Mouse (Mus musculus): ENCODE measurements around the gene Tubb2b.
A peak's percentile ranks its signal among the peaks of the same experiment; 100 is the strongest.

Tubb2b gene

DNA sequence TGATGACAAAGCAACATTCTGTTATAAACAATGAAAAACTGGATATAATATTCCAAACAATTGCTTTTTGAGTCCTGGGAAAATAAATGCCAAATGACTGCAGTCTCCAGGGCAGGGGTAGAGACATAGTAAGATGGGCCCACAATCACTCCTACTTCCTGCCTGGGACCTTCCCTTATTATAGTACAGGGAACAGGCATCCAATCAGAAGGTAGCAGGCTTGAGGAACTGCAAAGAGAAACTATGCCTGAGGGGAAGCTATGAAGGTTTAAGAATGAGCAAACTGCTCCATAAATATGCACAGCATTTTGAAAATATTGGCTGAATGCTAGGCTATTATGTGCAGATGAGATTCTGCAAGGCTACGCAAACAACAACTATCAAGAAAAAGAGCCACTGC lies 23.3 kb downstream of the Tubb2b start:
- no peak for DNase-seq (ENCODE audit: low read depth, low spot score)

DNA sequence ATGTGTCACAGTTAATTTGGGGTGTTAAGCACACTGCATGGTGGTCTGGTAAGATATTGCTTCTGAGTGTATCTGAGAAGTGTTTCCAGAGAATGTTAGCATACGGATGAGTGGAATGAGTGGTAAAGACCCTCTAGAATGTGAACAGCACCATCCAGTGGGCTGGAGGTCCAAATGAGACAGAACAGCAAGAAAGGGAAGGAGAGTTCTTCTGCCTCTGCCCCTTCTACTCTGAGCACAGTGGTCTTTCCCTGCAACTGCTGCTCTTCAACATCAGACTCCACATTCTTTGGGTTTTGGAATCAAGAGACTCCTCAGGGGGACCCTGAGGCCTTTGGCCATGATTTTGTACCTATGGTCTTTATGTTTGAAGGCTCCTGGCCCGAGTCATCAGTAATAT lies 24.0 kb downstream of the Tubb2b start:
- no peak for DNase-seq (ENCODE audit: low read depth, low spot score)

DNA sequence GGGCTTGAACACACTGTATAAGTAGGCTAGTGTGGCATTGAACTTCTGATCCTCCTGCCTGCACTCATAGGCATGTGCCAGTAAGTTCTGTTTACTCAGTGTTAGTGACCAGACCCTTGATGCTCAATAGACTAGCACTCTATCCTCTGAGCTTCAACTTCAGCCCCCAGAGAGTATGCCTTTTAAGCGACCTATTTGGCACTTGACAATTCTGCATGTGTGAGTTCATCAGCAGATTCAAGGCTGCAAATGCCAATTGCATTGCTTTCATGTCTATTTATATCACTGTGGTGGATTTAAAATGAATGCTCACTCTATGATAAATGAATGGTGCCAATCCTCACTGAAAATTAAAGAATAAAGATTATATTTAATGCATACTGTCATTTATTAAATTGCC lies 24.9 kb downstream of the Tubb2b start:
- DNase-seq (ENCODE audit: low read depth, low spot score) = no peak

DNA sequence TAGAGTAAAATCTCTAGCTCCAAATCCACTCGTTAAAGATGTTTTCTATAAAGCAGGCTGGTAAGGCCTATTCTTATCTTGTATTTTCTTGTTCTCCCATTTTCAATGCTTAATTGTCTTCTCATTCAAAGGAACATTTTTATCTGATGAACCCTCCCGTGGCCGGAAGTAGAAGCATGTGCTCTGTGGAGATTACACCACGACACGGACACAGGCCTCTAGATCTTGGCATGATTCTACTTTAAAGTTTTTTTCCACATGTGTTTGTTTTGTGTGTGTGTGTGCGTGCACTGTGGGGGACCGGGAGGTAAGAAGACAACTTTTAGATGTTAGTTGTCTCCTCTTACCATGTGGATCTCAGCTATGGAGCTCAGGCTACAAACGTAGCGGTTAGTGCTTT lies 28.4 kb downstream of the Tubb2b start:
- DNase-seq (ENCODE audit: low read depth, low spot score) = no peak

DNA sequence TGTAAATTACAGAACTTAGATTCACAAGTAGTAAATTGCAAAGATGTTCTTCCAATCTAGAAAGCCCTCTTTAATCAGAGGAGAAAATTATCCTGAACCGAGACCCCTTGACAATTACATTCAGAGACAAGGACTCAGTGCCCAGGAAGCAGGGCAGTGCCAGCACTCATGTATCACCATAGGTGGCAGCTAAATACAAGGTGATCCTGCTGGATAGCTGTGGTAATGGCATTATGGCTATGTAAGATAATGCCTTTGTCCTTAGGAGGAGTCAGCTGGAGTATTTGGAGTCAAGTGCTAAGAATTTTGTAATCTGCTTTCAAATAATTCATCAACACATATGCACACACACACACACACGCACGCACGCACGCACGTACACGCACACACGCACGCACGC lies 29.0 kb downstream of the Tubb2b start:
- DNase-seq (ENCODE audit: low read depth, low spot score) = no peak

DNA sequence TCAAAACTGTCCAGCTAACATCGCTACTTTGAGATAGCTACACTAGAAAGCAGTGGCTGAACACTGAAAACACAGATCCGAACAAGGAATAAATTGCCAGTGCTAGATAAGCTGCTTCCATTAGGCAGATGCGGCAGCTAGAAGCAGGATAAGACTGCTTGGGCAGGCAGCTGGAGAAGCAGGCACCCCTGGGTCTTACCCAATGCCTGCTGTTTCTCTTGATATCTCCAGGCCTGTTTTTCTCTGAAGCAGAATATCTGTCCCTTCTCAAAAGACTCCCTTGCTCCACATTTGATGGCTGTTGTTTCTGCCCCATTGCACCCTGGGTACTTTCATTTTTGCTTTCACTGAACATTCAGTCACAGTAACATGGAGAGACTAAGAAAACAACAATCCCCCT lies 29.5 kb downstream of the Tubb2b start:
- no peak for DNase-seq (ENCODE audit: low read depth, low spot score)

DNA sequence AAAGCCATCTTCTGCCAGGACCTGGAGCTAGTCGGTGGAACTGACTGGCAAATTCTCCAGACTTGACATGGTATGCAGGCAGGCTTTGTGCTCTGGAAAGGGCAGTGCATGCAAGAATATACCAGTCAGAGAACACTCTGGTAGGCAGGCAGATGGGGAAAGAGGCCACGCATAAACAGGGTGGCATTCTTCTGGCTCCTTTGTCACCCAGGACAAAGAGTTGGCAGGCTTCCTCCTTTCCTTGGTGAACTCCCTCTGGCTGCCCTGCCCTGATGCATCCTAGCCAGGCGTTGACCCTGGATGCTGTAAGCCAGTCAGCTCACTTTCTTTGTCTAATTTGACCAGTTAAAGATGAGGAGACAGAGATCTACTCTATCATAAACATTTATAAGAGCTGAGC lies 33.2 kb downstream of the Tubb2b start:
- no peak for DNase-seq (ENCODE audit: low read depth, low spot score)

DNA sequence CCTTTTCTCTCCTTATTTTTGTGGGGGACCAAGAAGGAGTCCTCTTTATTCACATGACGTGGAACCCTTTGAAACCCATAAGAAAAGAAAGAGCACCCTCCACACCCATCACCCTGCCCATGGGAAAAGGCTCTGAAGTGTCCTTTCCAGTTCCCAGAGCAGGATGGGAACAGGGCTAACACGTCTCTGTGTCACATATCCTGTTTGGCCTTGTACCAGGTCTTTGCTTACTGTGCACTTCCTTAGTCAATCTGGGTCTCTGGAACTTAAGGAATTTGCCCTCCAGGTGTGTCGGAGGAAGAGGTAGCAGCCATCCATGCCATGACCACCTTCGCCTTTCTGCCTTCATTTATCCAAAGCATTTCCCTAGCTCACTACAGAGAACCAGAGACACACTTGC lies 33.8 kb downstream of the Tubb2b start:
- no peak for DNase-seq (ENCODE audit: low read depth, low spot score)

DNA sequence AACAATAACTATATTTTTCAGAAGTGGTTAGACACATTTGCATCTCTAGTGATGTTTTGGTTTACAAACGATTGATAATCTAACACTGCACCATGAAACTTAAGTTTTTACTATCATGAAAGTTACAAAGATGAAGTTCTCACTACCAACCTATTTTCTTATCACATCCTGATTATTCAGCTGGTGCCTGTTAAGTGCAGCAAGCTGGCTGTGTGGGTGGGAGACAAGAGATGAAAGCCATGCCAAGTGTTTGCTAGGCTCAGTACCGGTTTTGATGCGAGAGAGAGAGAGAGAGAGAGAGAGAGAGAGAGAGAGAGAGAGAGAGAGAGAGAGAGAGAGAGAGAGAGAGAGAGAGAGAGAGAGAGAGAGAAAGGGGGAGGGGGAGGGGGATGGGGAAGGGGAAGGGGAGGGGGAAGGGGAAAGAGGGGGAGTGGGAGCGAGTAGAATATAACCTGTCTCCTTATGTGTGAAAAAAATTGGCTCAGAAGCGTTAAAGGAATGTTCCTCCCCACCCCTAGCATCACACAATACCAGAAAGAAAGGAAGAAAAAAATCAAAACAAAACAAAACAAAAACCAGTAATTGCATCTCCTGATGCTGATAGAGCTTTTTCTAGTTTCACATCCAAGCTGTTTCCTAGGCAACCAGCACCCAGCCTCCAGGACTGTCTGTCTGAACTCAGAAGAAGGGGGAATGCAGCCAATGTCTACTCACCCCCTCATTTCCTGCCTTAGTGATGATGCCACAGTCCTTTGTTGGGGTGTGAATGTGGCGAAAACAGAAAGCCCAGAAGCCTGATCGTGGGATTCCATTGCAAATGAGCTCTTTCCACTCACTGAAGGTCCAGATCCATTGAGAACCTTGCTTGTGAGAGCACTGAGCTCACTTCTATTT lies 34.5 kb downstream of the Tubb2b start:
- peak; percentile 63 for DNase-seq (ENCODE audit: low read depth, low spot score)

DNA sequence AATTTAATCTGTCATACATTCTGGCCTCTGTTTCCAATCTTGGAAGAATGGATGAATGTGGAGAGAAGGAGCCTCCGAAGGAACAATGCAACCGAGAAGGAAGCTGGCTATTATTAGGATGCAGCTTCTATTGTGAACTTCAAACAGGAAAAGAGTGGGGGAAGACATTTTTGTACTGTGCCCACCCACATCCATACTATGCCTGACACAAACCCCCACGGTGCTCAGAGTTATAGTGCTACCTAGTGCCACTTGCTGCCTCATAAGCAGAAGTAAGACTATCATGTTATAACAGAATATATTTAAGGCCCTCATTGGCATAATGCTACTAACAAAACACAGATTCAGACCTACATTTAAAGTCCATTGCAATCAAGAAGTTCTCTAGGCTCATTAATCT lies 40.9 kb downstream of the Tubb2b start:
- no peak for DNase-seq (ENCODE audit: low read depth, low spot score)

DNA sequence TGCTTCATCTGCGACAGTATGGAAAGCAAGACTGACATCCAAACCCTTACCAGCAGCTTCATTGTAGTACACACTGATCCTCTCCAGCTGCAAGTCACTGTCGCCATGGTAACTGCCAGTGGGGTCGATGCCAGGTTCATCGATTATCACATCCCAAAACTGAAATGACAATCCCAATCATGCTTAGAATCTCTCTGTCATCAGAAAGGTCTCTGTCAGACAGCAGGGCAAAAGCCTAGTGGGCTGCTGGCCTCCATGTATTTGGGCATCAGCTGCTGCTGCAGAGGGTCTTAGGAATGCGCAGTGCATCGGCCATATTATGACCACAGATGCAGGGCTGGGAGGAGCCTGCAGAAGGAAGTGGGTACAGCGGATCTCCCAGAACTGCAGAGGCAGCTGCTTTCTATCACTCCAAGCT lies 41.4 kb downstream of the Tubb2b start:
- no peak for DNase-seq (ENCODE audit: low read depth, low spot score)

DNA sequence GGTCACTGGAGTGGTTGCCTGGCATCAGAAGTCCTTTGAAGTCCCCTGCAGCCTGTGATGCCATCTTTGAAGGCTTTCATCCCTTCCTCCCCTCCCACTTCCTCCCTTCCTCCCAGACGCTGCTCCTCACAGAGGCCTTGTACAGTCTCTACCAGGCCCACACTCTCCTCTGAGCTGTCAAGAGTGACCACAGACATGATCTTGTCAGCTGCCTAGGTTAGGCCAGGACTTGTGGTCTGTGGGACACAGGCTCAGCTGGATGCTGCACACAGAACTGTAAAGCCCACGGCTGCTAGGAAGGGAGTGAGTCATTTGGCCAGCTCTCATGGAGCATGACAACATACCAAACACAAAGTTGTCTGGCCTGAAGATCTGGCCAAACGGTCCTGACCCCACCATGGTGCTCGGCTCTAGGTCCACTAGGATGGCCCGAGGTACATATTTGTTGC lies 42.0 kb downstream of the Tubb2b start:
- peak; percentile 73 for DNase-seq (ENCODE audit: low read depth, low spot score)

DNA sequence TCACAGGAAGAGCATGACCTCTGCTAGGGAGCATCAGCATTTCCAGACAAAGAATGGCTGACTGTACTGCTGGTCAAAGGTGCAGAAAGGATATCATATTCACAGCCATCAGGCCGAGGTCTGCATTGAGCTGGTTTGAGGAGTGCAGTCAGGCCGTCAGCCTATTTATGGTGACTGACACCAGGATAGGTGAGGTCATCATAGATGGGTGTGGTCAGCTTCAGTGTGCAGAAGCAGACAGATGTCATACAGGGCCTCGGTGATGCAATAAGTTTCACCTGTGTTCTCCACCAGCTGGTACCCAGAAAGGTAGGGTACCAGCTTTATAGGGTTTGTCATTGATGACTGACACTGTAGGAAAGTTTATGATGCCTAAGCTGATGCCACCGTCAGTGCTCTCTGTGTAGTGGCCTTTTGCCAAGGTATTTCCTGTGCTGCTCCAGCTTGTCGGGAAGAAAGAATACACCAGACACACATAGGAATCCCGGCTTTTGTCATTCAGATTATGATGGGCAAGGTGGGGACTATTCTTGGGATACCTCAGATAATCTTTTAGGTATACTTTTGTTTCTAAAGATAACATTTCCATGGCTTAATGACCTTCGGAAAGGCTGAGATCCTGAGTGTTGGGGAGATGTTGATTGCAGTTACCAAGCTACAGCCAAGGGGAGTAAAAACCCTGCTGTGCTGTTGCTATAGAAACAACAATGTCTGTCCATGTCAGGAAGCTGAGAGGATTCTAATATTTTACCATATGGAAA lies 43.0 kb downstream of the Tubb2b start:
- DNase-seq (ENCODE audit: low read depth, low spot score) = no peak

DNA sequence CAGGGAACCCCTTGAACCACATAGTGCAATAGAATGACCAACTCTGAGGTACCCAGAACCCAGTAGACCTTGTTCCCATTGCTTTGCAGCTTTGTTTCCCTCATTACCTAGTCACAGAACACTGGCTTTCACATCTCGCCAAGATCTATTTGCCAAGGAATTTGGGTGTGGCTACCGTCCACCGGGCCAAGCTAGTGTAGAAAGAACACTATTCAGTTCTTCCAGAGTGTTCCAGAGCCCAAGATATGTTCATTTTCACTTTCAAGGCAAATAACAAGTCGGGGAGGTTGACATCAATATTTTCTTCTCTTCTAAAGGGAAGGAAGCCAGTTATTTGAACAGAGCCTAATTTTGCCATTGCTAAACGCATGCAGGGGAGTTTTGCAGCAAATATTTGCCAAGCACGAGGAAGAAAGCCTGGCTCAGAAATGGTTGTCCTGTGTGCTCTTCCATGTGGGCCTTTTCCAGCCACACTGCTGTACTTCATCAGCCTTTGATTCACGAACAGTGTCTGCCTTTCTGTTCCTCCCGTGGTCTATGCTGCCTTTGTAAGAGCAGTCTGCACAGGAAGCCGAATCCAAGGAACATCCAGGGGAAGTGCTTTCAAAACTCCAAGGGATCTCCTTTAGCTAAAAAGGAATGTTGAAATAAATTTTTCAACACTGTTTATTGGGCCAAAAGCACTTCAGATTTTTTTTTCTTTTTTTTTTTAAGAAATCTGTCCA lies 46.1 kb downstream of the Tubb2b start:
- peak; percentile 69 for DNase-seq (ENCODE audit: low read depth, low spot score)

DNA sequence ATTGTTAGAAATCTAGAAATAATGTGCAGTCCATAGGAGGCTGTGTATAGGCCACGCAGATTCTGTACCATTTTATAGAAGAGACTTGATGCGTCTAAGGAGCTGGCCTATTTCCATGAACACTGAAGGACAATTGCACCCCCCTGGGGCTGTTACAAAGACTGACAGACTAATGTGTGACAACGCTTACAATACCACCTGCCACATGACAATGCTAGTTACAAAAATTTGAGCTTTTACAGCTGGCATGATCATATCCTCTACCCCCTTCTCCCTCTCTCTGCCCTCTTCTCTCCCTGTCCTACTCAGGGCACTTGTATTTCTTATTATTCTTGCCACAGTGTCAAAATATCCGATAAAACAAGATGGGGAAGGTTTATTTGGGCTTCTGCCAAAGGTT lies 48.3 kb downstream of the Tubb2b start:
- DNase-seq (ENCODE audit: low read depth, low spot score) = no peak

DNA sequence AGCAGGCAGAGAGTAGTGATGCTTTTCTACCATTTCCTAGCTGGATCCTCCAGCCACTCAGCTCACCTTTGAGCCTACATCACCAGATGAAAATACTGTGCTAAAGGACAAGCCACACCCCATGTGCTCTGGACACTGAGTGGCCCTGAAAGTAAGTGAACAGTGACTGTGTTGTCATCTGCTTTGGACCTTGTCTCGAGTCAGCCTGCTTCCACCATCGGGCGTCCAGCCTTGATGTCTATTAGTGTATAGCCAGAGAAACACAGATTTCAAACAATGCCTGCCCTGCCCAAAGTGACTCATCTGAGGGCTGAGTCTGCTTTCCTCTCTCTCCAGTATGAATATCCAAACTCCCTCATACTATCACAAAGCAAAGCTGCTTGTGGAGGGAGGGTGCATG lies 50.5 kb downstream of the Tubb2b start:
- DNase-seq (ENCODE audit: low read depth, low spot score) = peak; percentile 67

DNA sequence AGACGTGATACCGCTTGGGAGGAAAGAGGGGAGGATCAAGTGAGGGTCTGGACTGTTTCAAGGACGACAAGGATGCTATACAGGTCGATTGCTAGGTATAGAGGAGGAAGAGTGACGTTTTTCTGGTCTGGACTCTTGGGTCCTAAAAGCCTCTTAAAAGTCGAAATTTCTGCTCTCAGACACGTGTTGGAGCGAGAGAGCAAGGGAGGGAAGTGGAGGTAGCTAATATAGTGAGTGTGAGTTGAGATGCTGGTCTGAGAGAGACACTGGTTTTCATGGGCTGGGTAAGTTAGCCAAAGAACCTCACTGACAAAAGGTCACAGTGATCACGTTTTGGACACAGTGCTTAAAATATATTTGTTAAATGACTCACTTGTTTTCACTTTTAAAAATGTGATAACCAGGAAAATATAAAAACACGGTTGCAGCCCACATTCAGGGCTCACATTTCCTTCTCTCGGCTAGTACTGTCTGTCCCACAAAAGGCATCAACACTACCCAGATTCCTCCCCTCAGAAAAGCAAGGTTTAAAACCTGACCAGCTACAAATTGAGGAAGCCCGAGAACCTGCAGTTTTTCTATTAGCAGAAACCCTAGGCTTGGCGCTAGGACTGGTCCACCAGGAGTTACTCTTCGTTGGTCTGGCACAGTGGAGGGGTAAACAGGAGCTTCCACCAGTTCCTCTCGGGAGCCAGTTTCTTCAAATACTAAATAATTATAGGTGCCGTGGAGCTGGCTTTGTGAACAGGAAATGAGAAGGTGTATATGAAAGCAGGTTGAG lies 51.6 kb downstream of the Tubb2b start:
- no peak for DNase-seq (ENCODE audit: low read depth, low spot score)

DNA sequence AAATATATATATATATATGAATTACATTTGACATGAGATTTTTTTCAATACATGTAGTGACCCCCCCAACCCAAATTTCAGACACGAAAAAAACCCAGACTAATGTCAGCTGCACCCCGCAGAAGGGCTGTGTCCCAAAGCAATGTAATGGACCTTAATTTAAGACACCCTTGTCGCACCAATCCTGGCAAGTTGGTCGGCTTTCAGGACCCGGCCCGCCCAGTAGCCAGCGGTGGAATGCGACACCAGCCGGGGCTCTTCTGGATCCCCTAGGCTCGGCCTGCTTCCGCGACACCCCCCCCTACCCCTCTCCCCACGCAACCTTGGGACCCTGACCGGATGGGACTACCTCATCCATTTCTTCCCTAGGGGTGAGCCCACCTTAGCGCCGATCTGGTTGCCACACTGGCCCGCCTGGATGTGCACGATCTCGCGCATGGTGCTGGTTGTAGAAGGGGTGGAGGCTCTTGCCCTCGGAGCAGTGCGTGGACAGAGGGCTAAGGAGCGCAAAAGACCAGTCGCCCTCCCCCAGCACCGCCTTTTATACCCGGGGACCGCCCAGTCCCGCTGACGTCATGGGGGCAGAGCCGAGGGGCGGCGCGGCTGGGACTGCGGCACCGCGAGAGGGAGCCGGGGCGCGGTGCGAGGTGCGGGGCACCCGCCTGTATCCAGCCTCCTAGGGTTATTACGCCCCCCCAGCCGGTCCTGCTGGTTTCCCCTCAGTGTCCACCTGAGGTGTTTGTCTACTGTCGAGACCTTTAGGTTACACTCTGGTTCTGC lies 52.6 kb downstream of the Tubb2b start, which contains the start of gene Tubb2a:
Gene Tubb2a, minus strand, starts transcription at position 516 of the 780 bp plus-strand sequence.
- peak; percentile 70 for DNase-seq (ENCODE audit: low read depth, low spot score)
